Mouse (Mus musculus) CH12.LX (cell line): ENCODE data around the gene Tbx10. TPM values are rescaled to one million over a fixed set of nuclear protein-coding genes. Genes with fewer than 3 reads are reported as not detected.
"Not testable (repeated sequence)": the region's sequence is repeated elsewhere in the genome, so short reads cannot be mapped to it uniquely, and the experiment has no call there.

Experiments used
- DNase-seq: peaks from one replicate; pipeline ENCODE4 v3.0.0-alpha.2; 2013; ENCODE audit errors: extremely low read depth
- H3K27ac ChIP-seq: 2 replicates; pipeline ENCODE4 v1.5.1; 2012; ENCODE audit warnings: low read depth, mild to moderate bottlenecking, control low read depth, moderate library complexity; ENCODE audit not compliant: insufficient read depth
- H3K27me3 ChIP-seq: replicated peaks from 2 replicates; pipeline ENCODE3; 2012; ENCODE audit warnings: inconsistent platforms
- H3K36me3 ChIP-seq, 2 experiments: replicated peaks in 1 of 2; 2 replicates each; pipeline versions ENCODE3 to v1.6.1; 2012; ENCODE audit warnings: inconsistent platforms in 1 of 2, low read length in 1 of 2, mild to moderate bottlenecking in 1 of 2, mixed read lengths in 1 of 2, moderate library complexity in 1 of 2; ENCODE audit not compliant: control insufficient read depth in 1 of 2, insufficient read depth in 1 of 2
- H3K4me1 ChIP-seq, 2 experiments: 2 replicates each; pipeline ENCODE4 v1.6.1; 2012; ENCODE audit warnings: inconsistent platforms in 1 of 2, moderate library complexity in 1 of 2; ENCODE audit not compliant: insufficient read depth in 2 of 2, control insufficient read depth in 1 of 2
- H3K4me2 ChIP-seq: 2 replicates; pipeline ENCODE4 v1.6.1; 2012; ENCODE audit warnings: low read depth, mild to moderate bottlenecking, control low read depth; ENCODE audit not compliant: poor library complexity, insufficient read depth, severe bottlenecking
- H3K4me3 ChIP-seq, 3 experiments: fragments of 150-350 bp in 1 of 3; sonication (generic) in 1 of 3; replicated peaks in 1 of 3; 2 replicates each; pipeline versions ENCODE3 to v1.5.1; 2011 to 2012; ENCODE audit warnings: low read depth in 2 of 3, low read length in 2 of 3, mild to moderate bottlenecking in 2 of 3, moderate library complexity in 2 of 3, control low read depth in 1 of 3, improper control_type of control experiment in 1 of 3, inconsistent platforms in 1 of 3, mixed read lengths in 1 of 3; ENCODE audit not compliant: poor library complexity in 1 of 3
- H3K79me2 ChIP-seq: replicated peaks from 2 replicates; pipeline ENCODE4 v1.6.1; 2012; ENCODE audit warnings: mild to moderate bottlenecking, moderate library complexity; ENCODE audit not compliant: control insufficient read depth, poor library complexity, insufficient read depth, severe bottlenecking; ENCODE audit errors: extremely low read depth
- H3K9ac ChIP-seq: 2 replicates; pipeline ENCODE4 v1.6.1; 2012; ENCODE audit warnings: low read depth, mild to moderate bottlenecking, control low read depth, moderate library complexity; ENCODE audit not compliant: insufficient read depth
- H3K9me3 ChIP-seq: replicated peaks from 2 replicates; pipeline ENCODE3; 2012; ENCODE audit warnings: low read length, inconsistent platforms, mixed read lengths
- BHLHE40 ChIP-seq: IDR thresholded peaks from 2 replicates; pipeline ENCODE4 v1.6.1; 2011; ENCODE audit warnings: mild to moderate bottlenecking, low read depth, low read length, improper control_type of control experiment
- CHD1 ChIP-seq: IDR thresholded peaks from 2 replicates; pipeline ENCODE4 v1.6.1; 2012; ENCODE audit warnings: low read depth, low read length, improper control_type of control experiment, inconsistent platforms
- CTCF ChIP-seq, 2 experiments: IDR thresholded peaks in 1 of 2; conservative IDR thresholded peaks in 1 of 2; 2 replicates each; pipeline ENCODE4 v1.5.1; 2011 to 2012; ENCODE audit warnings: low read depth in 2 of 2, low read length in 2 of 2, improper control_type of control experiment in 1 of 2, inconsistent platforms in 1 of 2, mild to moderate bottlenecking in 1 of 2, moderate library complexity in 1 of 2
- E2F4 ChIP-seq: IDR thresholded peaks from 2 replicates; pipeline ENCODE4 v1.6.1; 2011; ENCODE audit warnings: low read depth, low read length, improper control_type of control experiment; ENCODE audit not compliant: insufficient replicate concordance
- EP300 ChIP-seq: IDR thresholded peaks from 2 replicates; pipeline ENCODE4 v1.6.1; 2011; ENCODE audit warnings: low read length, improper control_type of control experiment
- ETS1 ChIP-seq: conservative IDR thresholded peaks from 2 replicates; pipeline ENCODE4 v1.6.1; 2012; ENCODE audit warnings: low read depth, mild to moderate bottlenecking, inconsistent platforms, low read length, improper control_type of control experiment, moderate library complexity
- JUN ChIP-seq: IDR thresholded peaks from 2 replicates; pipeline ENCODE4 v1.6.1; 2011; ENCODE audit warnings: low read depth, mild to moderate bottlenecking, low read length, improper control_type of control experiment, moderate library complexity; ENCODE audit not compliant: insufficient read depth
- JUND ChIP-seq: conservative IDR thresholded peaks from 2 replicates; pipeline ENCODE4 v1.6.1; 2011; ENCODE audit warnings: low read depth, low read length, improper control_type of control experiment
- KAT2A ChIP-seq: IDR thresholded peaks from 2 replicates; pipeline ENCODE4 v1.6.1; 2012; ENCODE audit warnings: low read length, improper control_type of control experiment, inconsistent platforms; ENCODE audit not compliant: insufficient replicate concordance
- NELFE ChIP-seq: IDR thresholded peaks from 2 replicates; pipeline ENCODE4 v1.6.1; 2011; ENCODE audit warnings: low read depth, low read length, improper control_type of control experiment
- RAD21 ChIP-seq: IDR thresholded peaks from 2 replicates; pipeline ENCODE4 v1.6.1; 2011; ENCODE audit warnings: low read depth, mild to moderate bottlenecking, low read length, improper control_type of control experiment, moderate library complexity
- SIN3A ChIP-seq: IDR thresholded peaks from 2 replicates; pipeline ENCODE4 v1.6.1; 2012; ENCODE audit warnings: low read length, improper control_type of control experiment, inconsistent platforms
- USF1 ChIP-seq: IDR thresholded peaks from 2 replicates; pipeline ENCODE4 v1.6.1; 2014; ENCODE audit warnings: low read depth, mild to moderate bottlenecking, inconsistent platforms, low read length, improper control_type of control experiment
- ZKSCAN1 ChIP-seq: IDR thresholded peaks from 2 replicates; pipeline ENCODE4 v1.6.1; 2012; ENCODE audit warnings: low read depth, inconsistent platforms, low read length, improper control_type of control experiment, borderline replicate concordance
- ZMIZ1 ChIP-seq: IDR thresholded peaks from 2 replicates; pipeline ENCODE4 v1.6.1; 2012; ENCODE audit warnings: low read depth, mild to moderate bottlenecking, inconsistent platforms, low read length, improper control_type of control experiment
- ZNF384 ChIP-seq: IDR thresholded peaks from 2 replicates; pipeline ENCODE4 v1.6.1; 2012; ENCODE audit warnings: low read depth, low read length, improper control_type of control experiment, inconsistent platforms
- dilution Hi-C: fragments of 300-500 bp; cut with MboI; formaldehyde crosslinking; loops from 2 replicates; pipeline ENCODE4 v1.14.3; 2020; ENCODE audit warnings: low sequenced_read_pairs; ENCODE audit not compliant: extremely low pct_unique_long_range_greater_than_20kb, extremely low pct_ligation_motif_present
- in situ Hi-C: fragments of 300-500 bp; cut with MboI; formaldehyde crosslinking; loops from 3 replicates; pipeline ENCODE4 v1.14.3; 2019; ENCODE audit warnings: low sequenced_read_pairs, low pct_ligation_motif_present, low pct_unique_long_range_greater_than_20kb, mixed read lengths
- polyA plus RNA-seq: library from polyadenylated mRNA; unstranded; fragments of >175 nt; gene quantifications from 2 replicates; pipeline ENCODE4 v1.2.1, GENCODE M21; 2012; ENCODE audit warnings: low read depth; ENCODE audit not compliant: insufficient read length
- total RNA-seq, 2 experiments: library from RNA; depleted of rRNA; stranded (reverse); fragments of 300-350 nt in 1 of 2; fragments of >200 nt in 1 of 2; gene quantifications; 2 replicates each; pipeline ENCODE4 v1.2.3; 2012 to 2014

Tbx10 gene
- total and polyA plus RNA-seq, 3 experiments = not detected

DNA sequence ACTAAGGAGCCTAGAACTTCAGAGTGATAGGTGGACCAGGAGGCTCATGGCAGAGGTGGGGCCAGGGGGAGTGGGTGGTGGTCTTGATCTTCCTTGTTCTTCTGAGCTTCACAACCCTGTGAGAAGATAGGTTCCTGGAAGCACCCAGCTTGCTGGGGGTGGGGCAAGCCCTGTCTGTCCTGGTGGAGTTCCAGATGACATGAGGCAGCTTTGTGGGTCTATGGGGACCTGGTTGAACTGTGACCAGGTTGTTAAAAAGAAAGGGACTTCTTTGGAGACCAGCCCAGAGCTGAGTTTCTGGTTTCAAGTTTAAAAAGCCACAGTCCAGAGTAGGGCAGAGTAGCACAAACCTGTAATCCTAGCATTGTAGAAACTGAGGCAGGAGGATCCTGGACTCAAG, 33.5 kb upstream of the Tbx10 start:
- Histone ChIP-seq H3K27ac (no peak overlapping the region), H3K4me2 (no peak overlapping the region), H3K4me3 (no peak overlapping the region), H3K79me2 (no peaks in the 10 kb centered on the region), H3K9me3 (no peaks in the 10 kb centered on the region), H3K9ac (no peak overlapping the region), H3K36me3 (no peaks in the 10 kb centered on the region), H3K4me1 (peaks cover 2 to 14% of the 10 kb centered on the region in 2 experiments; a peak in 3 of 4 replicates), H3K27me3 (no peaks in the 10 kb centered on the region)
- DNase-seq = no peak
- dilution Hi-C loops = no loop called here
- in situ Hi-C loops = no loop called here
- no peak for TF ChIP-seq NELFE
- no peak for TF ChIP-seq ZKSCAN1
- TF ChIP-seq JUN = no peak
- TF ChIP-seq RAD21 = no peak
- no peak for TF ChIP-seq BHLHE40
- TF ChIP-seq EP300 = no peak
- TF ChIP-seq CTCF (conservative IDR thresholded peaks at IDR 0.05 in 1 of 2, IDR thresholded peaks at IDR 0.05 in 1 of 2; ENCODE audit: low read depth in 2 of 2, low read length in 2 of 2) = no peak
- TF ChIP-seq SIN3A = no peak
- TF ChIP-seq ETS1 = no peak

DNA sequence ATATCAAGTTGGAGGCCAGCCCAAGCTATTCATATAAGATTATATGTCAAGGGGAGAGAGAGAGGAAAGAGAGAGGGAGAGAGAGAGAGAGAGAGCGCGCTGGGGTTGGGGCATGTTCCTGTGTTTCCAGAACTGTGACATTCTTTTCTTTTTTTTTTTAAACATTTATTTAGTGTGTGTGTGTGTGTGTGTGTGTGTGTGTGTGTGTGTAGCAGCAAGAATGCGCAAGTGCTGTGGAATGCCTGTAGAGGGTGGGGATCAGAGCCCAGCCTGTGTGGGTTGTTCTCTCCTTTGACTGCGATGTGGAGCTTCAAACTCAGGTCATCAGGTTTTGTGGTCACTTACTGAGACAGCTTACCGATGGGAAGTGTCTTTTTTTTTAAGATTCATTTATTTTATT, 32.3 kb upstream of the Tbx10 start:
- no peaks in the 10 kb centered on the region for H3K27me3 ChIP-seq
- TF ChIP-seq CTCF (conservative IDR thresholded peaks at IDR 0.05 in 1 of 2, IDR thresholded peaks at IDR 0.05 in 1 of 2; ENCODE audit: low read depth in 2 of 2, low read length in 2 of 2) = no peak
- TF ChIP-seq E2F4 = no peak
- no peak for TF ChIP-seq USF1
- no peak for TF ChIP-seq ZMIZ1
- TF ChIP-seq CHD1 = no peak
- no peak for TF ChIP-seq KAT2A
- no peak for TF ChIP-seq ZNF384
- TF ChIP-seq ETS1 = no peak
- no peak for TF ChIP-seq JUND
- H3K79me2 ChIP-seq = no peaks in the 10 kb centered on the region
- in situ Hi-C loops = no loop called here
- no peak overlapping the region for H3K4me3 ChIP-seq
- H3K36me3 ChIP-seq = no peaks in the 10 kb centered on the region
- no peak overlapping the region for H3K27ac ChIP-seq
- H3K4me2 ChIP-seq = no peak overlapping the region
- H3K9me3 ChIP-seq = no peaks in the 10 kb centered on the region
- peaks cover 2 to 17% of the 10 kb centered on the region in 2 experiments; a peak in 3 of 4 replicates for H3K4me1 ChIP-seq
- dilution Hi-C loops = no loop called here
- H3K9ac ChIP-seq = no peak overlapping the region
- DNase-seq = no peak

DNA sequence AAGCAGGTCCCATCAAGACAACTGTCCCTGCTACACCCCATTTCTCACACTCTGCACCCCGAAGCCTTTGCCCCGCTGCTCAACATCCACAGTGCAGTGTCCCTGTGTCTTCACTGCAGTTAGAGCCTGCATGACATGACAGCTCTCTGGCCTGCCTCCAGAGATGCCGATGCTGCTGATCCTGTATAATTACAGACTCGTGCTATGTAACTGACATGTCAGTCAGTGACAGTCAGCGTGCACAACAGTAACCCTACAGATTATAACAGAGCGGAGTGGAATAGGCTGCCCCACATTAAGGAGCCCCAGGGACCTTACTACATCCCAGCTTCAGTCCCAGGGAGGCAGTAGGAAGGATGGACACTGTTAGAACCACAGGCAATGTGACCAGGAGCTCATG, 30.7 kb upstream of the Tbx10 start:
- H3K9me3 ChIP-seq, H3K27ac ChIP-seq, H3K4me2 ChIP-seq, dilution Hi-C loops, H3K27me3 ChIP-seq, H3K9ac ChIP-seq, H3K4me3 ChIP-seq, H3K36me3 ChIP-seq, in situ Hi-C loops, DNase-seq, H3K79me2 ChIP-seq: not testable (repeated sequence)
- peaks cover 0 to 17% of the 10 kb centered on the region in 2 experiments; a peak in 3 of 4 replicates for H3K4me1 ChIP-seq
